11 mouse cellular contexts compared by ENCODE assay signal in the genomic region with DNA sequence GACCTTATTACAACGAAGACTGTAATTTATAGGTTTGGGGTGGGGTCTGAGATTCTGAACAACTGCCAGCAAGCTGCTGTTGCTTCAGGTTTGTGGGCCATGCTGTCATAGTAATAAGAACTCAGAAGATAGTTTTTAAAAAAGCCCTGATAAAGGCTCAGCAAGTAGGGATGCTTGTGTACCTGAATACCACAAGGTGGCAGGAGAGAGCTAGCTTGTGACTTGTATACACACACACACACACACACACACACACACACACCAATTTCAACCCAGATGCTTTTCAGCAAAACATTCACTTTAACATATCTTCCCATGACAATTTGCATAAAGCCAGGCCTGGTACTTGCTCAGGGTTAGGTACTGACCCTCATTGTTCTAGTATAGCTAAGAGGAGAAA. TPM values are rescaled to one million over a fixed set of nuclear protein-coding genes. Genes with fewer than 3 reads are reported as not detected.
DNase-seq lines count a peak whose midpoint lies in the region; ATAC-seq lines count a peak whose summit lies in the region.
"Had no signal": no experiment of that assay in that cellular context is flagged by ENCODE, and none has a peak within 500 bp of the region (broad histone marks: within the 10 kb centered on the region; RNA-seq: fewer than 3 reads in every experiment).

No protein-coding gene starts in this region.

- peak; percentile 32 for DNase-seq in adrenal gland, postnatal 14 days
- no peak for DNase-seq in adrenal gland, postnatal 36 days
- DNase-seq in kidney, postnatal 14 days = peak; percentile 25
- peak; percentile 81 for DNase-seq in 416B (ENCODE audit: low read depth)
- peak; percentile 26 for DNase-seq in embryo, embryonic 11.5 days (ENCODE audit: low read depth, low spot score)
- DNase-seq in urinary bladder, postnatal 36 days (ENCODE audit: low spot score in 2 of 2) = no peak

- H3K4me2 ChIP-seq in kidney, embryonic 16.5 days (replicated peaks; ENCODE audit: low read depth, low read length) = no peak overlapping the region
- H3K4me2 ChIP-seq: embryonic facial prominence, embryonic 13.5 days; heart, embryonic 13.5 days; limb, embryonic 15.5 days had no signal

- no peak overlapping the region for H3K9ac ChIP-seq in kidney, embryonic 16.5 days (replicated peaks; ENCODE audit: low read length)
- H3K9ac ChIP-seq: embryonic facial prominence, embryonic 13.5 days; heart, embryonic 13.5 days; limb, embryonic 15.5 days had no signal

- H3K27me3 ChIP-seq in kidney, embryonic 16.5 days (ENCODE audit: insufficient read depth, low read length) = peaks cover 5% of the 10 kb centered on the region; the same call in 1 of the 2 replicates

- H3K9me3 ChIP-seq in kidney, embryonic 16.5 days (ENCODE audit: low read length) = no peaks in the 10 kb centered on the region
- H3K9me3 ChIP-seq: embryonic facial prominence, embryonic 13.5 days; heart, embryonic 13.5 days; limb, embryonic 15.5 days had no signal

- ATAC-seq in kidney, embryonic 16.5 days (ENCODE audit: low FRiP score, low TSS enrichment) = no peak
- no peak for ATAC-seq in erythroblast, adult 5-6 weeks (replicated peaks; ENCODE audit: low FRiP score, poor library complexity, severe bottlenecking)

- H3K27ac ChIP-seq in kidney, embryonic 16.5 days (ENCODE audit: low read length) = no peak overlapping the region
- H3K27ac ChIP-seq: embryonic facial prominence, embryonic 13.5 days; heart, embryonic 13.5 days; limb, embryonic 15.5 days had no signal

- no peaks in the 10 kb centered on the region for H3K36me3 ChIP-seq in kidney, embryonic 16.5 days (ENCODE audit: insufficient read depth, low read length)
- H3K36me3 ChIP-seq: embryonic facial prominence, embryonic 13.5 days; heart, embryonic 13.5 days; limb, embryonic 15.5 days had no signal

- no peak overlapping the region for H3K4me3 ChIP-seq in kidney, embryonic 16.5 days (ENCODE audit: low read length)
- H3K4me3 ChIP-seq: embryonic facial prominence, embryonic 13.5 days; heart, embryonic 13.5 days; limb, embryonic 15.5 days had no signal

- H3K4me1 ChIP-seq in kidney, embryonic 16.5 days (ENCODE audit: insufficient read depth, low read length) = no peaks in the 10 kb centered on the region
- H3K4me1 ChIP-seq: embryonic facial prominence, embryonic 13.5 days; limb, embryonic 15.5 days had no signal

- WGBS in kidney, embryonic 16.5 days = 37% methylated on average over 1 of the region's 1 CpGs

RNA-seq across cellular contexts. Expression of gene Rsl24d1, which starts 46.0 kb away (rescaled TPM):
- 59.3 and 64.6 TPM in 2 replicates for total RNA-seq in adrenal gland, postnatal 14 days (2021)
- 10 to 100 TPM; 63.9 to 73.6 TPM for total RNA-seq in adrenal gland, postnatal 36 days (2021)
- 109 and 110 TPM in 2 replicates for polyA plus RNA-seq in kidney, embryonic 16.5 days (2015; fragmentation: Nextera tagmentation; extraction: Ambion mirVana)
- total RNA-seq in erythroblast, adult 5-6 weeks (2015; ENCODE audit: low replicate concordance) = 18.3 and 26.1 TPM in 2 replicates
- 13.4 and 34.7 TPM in 2 replicates for total RNA-seq in erythroblast, adult 5-6 weeks (2017; ENCODE audit: low replicate concordance)

RNA-seq across cellular contexts. Expression of gene Gm20509, which starts 57.0 kb away (rescaled TPM):
- total RNA-seq in adrenal gland, postnatal 14 days (2021) = not detected in 2 replicates
- total RNA-seq in adrenal gland, postnatal 36 days (2021) = under 1 TPM in 1 of 2 experiments, not detected in 1; 0.40 TPM
- not detected in 2 replicates for polyA plus RNA-seq in kidney, embryonic 16.5 days (2015; fragmentation: Nextera tagmentation; extraction: Ambion mirVana)
- not detected in 2 replicates for total RNA-seq in erythroblast, adult 5-6 weeks (2015; ENCODE audit: low replicate concordance)
- total RNA-seq in erythroblast, adult 5-6 weeks (2017; ENCODE audit: low replicate concordance) = not detected in 2 replicates
- polyA plus RNA-seq: embryonic facial prominence, embryonic 13.5 days; heart, embryonic 13.5 days; limb, embryonic 15.5 days had no signal

RNA-seq across cellular contexts. Expression of gene Khdc3, which starts 57.6 kb away (rescaled TPM):
- total RNA-seq in adrenal gland, postnatal 14 days (2021) = 0.19 and 1.1 TPM in 2 replicates
- total RNA-seq in adrenal gland, postnatal 36 days (2021) = under 1 TPM; 0.30 to 0.43 TPM
- not detected in 2 replicates for polyA plus RNA-seq in kidney, embryonic 16.5 days (2015; fragmentation: Nextera tagmentation; extraction: Ambion mirVana)
- not detected in 2 replicates for total RNA-seq in erythroblast, adult 5-6 weeks (2015; ENCODE audit: low replicate concordance)
- total RNA-seq in erythroblast, adult 5-6 weeks (2017; ENCODE audit: low replicate concordance) = not detected in 2 replicates
- polyA plus RNA-seq: embryonic facial prominence, embryonic 13.5 days; heart, embryonic 13.5 days had no signal

Comparison
In these comparisons a context has a peak if more than half of its experiments do, and no peak if none do; other contexts are left out.
1. DNase-seq: peak in adrenal gland, postnatal 14 days (single experiment), kidney, postnatal 14 days (single experiment), 416B (single experiment) and embryo, embryonic 11.5 days (single experiment); none in adrenal gland, postnatal 36 days (0 of 2) and urinary bladder, postnatal 36 days (0 of 2).